Mouse (Mus musculus) liver (tissue): ENCODE measurements around the gene Olfr1333.
"Not testable (repeated sequence)": the region's sequence is repeated elsewhere in the genome, so short reads cannot be mapped to it uniquely, and the experiment has no call there.

Experiments used
- DNase-seq: peaks from one replicate; pipeline ENCODE4 v3.0.0-alpha.2; 2020; ENCODE audit warnings: mixed read lengths

Olfr1333 gene

DNA sequence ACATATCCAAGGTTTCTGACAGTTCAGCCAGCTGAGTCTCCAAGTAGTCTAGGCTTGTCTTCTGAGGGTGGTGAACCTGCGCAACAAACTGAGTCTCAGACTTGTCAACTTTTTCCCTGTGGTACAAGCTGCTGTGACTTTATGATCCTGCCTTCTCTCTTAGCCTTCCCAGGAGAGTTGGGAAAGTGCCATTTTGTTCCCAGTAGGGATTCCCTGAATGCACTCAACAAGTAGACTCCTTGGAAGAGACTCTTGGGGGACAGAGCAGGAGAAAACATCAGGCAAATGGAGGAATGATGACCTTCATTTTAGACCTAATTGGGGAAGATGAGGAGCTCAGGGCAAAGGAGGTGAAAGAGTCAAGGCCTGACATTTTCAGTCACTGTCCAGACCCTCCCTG lies at the start of gene Olfr1333:
Gene Olfr1333 (minus strand): TSS at position 101 of the 400 bp plus-strand sequence.
- no peak for DNase-seq

DNA sequence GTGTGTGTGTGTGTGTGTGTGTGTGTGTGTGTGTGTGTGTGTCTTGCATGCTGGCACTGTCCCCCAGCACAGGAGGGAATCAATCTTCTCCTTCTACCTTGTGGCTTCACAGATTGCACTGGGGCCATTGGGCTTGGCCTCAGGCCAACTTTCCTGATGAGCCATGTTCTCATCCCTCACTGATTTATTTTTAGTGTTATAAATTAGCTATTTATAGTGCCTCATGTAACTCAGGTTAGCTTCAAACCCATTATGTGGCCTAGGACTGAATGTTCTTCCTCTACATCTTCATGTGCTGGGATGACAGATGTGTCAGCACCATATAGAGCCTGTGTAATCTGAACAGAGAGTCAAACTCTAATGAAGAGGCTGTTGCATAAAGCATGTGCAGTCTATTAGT lies 31.5 kb upstream of the Olfr1333 start:
- no peak for DNase-seq

DNA sequence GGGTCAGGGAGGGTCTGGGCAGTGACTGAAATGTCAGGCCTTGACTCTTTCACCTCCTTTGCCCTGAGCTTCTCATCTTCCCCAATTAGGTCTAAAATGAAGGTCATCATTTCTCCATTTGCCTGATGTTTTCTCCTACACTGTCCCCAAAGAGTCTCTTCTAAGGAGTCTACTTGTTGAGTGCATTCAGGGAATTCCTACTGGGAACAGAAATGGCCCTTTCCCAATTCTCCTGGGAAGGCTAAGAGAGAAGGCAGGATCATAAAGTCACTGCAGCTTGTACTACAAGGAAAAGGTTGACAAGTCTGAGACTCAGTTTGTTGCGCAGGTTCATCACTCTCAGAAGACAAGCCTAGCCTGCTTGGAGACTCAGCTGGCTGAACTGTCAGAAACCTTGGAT lies 28.3 kb upstream of the Olfr1333 start, which contains the start of gene Olfr1331:
Gene Olfr1331 (plus strand): TSS at position 301 of the 400 bp plus-strand sequence.
- DNase-seq = no peak

DNA sequence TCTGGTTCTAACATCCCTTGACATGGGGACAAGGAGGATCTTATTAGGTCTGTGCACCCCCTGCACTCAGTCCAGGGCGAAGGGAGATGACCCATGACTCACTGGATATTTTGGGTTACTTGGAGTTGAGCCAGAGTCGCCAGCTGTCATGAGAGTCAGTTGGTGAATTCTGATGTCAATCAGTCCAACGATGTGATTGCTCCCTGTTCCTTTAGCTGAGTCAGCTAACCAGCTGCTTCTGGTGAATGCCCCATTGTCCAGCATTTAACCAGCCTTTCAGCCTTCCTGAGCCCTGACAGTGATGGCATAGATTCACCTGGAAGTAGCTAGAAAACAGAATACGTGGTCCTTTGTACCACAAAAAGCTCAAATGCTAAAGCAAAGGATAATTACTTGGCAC lies 26.6 kb upstream of the Olfr1333 start:
- no peak for DNase-seq

DNA sequence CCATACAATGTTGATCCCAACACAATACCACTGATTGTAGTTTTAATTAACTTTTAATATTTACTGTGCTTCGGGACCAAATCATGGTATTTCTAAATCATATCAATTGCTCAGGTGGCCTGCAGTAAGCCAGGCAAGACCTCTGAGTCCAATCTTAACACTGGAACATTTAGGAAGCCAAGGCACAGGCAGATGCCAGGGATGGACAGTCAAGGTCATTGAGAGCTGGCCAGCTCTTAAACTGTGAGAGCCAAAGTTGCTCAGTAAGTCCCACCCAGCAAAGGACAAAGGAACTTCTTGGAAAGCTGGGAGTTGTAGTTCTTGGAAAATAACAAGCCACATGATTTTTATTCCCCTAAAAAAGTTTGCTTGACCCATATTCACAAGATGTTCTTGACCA lies 25.7 kb upstream of the Olfr1333 start:
- no peak for DNase-seq

DNA sequence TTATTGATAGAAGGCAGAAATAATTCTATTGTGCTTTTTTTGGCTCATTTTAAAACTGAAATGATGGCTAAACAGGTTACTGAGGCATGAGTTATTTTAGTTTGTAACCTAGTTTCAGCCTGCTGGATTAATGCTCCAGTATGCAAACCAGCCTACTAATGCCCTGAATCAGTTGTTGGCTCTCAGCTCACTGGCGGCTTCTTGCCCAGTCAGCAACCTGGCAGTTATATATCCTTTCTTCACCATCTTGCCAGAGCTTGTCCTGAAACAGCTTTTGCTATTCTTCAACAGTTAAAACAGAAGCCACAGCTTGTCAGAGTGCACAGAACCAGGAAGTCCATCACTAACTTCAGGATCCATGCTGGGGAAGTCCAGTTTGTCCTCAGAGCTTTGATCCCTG lies 17.2 kb downstream of the Olfr1333 start:
- DNase-seq = no peak

DNA sequence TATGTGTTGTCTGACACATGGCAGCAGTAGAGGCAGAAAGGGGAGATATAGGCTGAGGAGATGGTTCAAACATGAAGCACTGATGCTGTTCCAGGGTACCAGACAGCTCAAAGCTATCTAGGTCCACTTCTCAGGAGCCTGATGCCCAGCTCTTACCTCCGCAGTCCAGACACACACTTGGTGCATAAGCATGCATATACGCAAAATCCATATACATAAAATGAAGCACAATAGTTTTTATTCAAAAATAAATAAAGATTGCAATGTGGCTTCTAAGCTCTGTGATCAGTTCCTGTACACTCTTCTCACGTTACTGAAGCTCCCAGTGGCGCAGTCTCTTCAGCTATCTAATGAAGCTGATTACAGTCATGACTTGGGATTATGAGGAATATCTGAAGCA lies 26.2 kb downstream of the Olfr1333 start, which contains the start of gene Olfr1335:
Gene Olfr1335 (minus strand): TSS at position 101 of the 400 bp plus-strand sequence.
- DNase-seq = no peak

DNA sequence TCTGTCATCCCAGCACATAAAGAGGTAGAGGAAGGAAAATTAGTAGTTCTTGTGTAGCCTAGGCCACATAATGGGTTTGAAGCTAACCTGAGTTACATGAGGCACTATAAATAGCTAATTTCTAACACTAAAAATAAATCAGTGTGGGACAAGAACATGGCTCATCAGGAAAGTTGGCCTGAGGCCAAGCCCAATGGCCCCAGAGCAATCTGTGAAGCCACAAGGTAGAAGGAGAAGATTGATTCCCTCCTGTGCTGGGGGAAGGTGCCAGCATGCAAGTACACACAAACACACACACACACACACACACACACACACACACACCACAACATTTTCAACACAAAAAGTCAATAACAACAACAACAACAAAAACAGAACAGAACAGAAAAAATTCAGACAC lies 43.3 kb downstream of the Olfr1333 start:
- not testable (repeated sequence) for DNase-seq

DNA sequence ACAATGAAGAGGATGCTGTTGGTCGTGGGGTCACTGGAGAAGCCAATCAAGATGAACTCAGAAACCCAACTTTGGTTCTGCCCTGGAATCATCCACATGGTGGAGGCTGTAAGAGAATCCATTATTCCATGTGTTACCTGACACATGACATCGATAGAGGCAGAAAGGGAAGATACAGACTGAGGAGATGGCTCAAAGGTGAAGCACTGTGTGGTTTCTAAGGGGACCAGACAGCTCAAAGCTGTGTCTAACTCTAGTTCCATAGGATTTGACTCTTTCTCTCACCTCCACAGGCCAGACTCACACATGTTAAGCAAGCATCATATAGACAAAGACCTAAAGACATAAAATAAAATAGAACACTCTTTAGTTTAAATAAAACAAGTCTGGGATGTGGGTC lies 53.6 kb downstream of the Olfr1333 start, which contains the start of gene Olfr1337:
Gene Olfr1337 (minus strand): TSS at position 101 of the 400 bp plus-strand sequence.
- DNase-seq = no peak
